Comparison of ENCODE assay signal across 8 mouse cellular contexts in the genomic region with DNA sequence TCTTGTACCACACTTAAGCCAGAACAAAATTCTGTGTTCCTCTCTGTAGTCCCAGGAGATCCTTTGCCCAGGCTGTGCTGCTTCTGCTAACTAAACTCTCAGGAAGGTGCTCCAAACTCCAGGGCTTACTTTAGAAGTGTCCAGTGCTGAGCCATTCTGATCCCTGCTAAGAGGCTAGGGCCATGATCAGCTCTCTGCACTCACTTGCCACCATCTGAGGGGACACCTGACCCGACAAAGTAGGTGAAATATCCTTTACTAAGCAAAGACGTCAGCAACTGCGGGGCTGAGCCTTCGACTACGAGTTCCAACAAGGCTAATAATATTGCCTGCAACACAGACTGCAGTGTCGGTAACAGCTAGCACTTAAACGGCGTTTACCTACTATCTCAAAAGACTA. TPM values are rescaled to one million over a fixed set of nuclear protein-coding genes. Genes with fewer than 3 reads are reported as not detected.
A peak's percentile ranks its signal among the peaks of the same experiment; 100 is the strongest.
DNase-seq lines count a peak whose midpoint lies in the region; ATAC-seq and TF ChIP-seq lines count a peak whose summit lies in the region.

No protein-coding gene starts in this region.

- in situ Hi-C loops in CH12.LX (cut with MboI; ENCODE audit: low pct_ligation_motif_present, low pct_unique_long_range_greater_than_20kb, low sequenced_read_pairs) = loop anchor here (25.0 kb wide), 1 partner anchor 1162 kb away; no protein-coding TSS in a partner anchor

- H3K4me1 ChIP-seq in heart, embryonic 10.5 days = peaks cover 10% of the 10 kb centered on the region; the same call in 1 of the 2 replicates
- H3K4me1 ChIP-seq in CH12.LX (ENCODE audit: control insufficient read depth in 1 of 2, insufficient read depth in 2 of 2) = peaks cover 3 to 52% of the 10 kb centered on the region in 2 experiments
- peaks cover 7% of the 10 kb centered on the region; the same call in 1 of the 2 replicates for H3K4me1 ChIP-seq in embryonic fibroblast, embryonic 13.5 days (ENCODE audit: control insufficient read depth, insufficient read depth, low read length)
- H3K4me1 ChIP-seq in liver, embryonic 11.5 days (replicated peaks; ENCODE audit: control insufficient read depth, insufficient read depth, low read length) = peaks cover 8% of the 10 kb centered on the region; the same call in 1 of the 2 replicates
- peaks cover 6% of the 10 kb centered on the region; the same call in 1 of the 2 replicates for H3K4me1 ChIP-seq in stomach, embryonic 14.5 days (ENCODE audit: control insufficient read depth, insufficient read depth, low read length)

- 2% methylated on average over 8 of the region's 8 CpGs for WGBS in heart, embryonic 10.5 days
- WGBS in liver, embryonic 11.5 days = 4% methylated on average over 8 of the region's 8 CpGs
- 2% methylated on average over 8 of the region's 8 CpGs for WGBS in stomach, embryonic 14.5 days

- 0 out of 2 replicates have a peak, but pooled peaks cover 7% of the 10 kb centered on the region for H3K27me3 ChIP-seq in heart, embryonic 10.5 days (ENCODE audit: insufficient read depth, poor library complexity, severe bottlenecking)
- no peaks in the 10 kb centered on the region for H3K27me3 ChIP-seq in CH12.LX (replicated peaks)
- no peaks in the 10 kb centered on the region for H3K27me3 ChIP-seq in liver, embryonic 11.5 days (replicated peaks; ENCODE audit: control insufficient read depth, insufficient read depth, low read length)
- no peaks in the 10 kb centered on the region for H3K27me3 ChIP-seq in stomach, embryonic 14.5 days (ENCODE audit: control insufficient read depth, insufficient read depth, low read length)

- H3K4me3 ChIP-seq in heart, embryonic 10.5 days = peak overlapping the region; percentile 90
- peak overlapping the region; percentile 66 to 76 (median 68) for H3K4me3 ChIP-seq in CH12.LX (replicated peaks in 1 of 3; ENCODE audit: low read depth in 2 of 3, low read length in 2 of 3, poor library complexity in 1 of 3)
- peak overlapping the region; percentile 79 for H3K4me3 ChIP-seq in embryonic fibroblast, embryonic 13.5 days (ENCODE audit: insufficient read depth, low read length)
- H3K4me3 ChIP-seq in liver, embryonic 11.5 days (ENCODE audit: low read depth, low read length) = peak overlapping the region; percentile 70
- peak overlapping the region; percentile 60 for H3K4me3 ChIP-seq in stomach, embryonic 14.5 days (ENCODE audit: low read depth, low read length)

- no peak for TF ChIP-seq CTCF in CH12.LX (conservative IDR thresholded peaks at IDR 0.05 in 1 of 2, IDR thresholded peaks at IDR 0.05 in 1 of 2; ENCODE audit: low read depth in 2 of 2, low read length in 2 of 2)
- no peak for TF ChIP-seq CTCF in embryonic fibroblast, embryonic 13.5 days (IDR thresholded peaks at IDR 0.05; ENCODE audit: borderline replicate concordance, insufficient read depth, low read length)

- H3K36me3 ChIP-seq in heart, embryonic 10.5 days = peaks cover 2% of the 10 kb centered on the region; the same call in 1 of the 2 replicates
- peaks cover 1 to 14% of the 10 kb centered on the region in 2 experiments for H3K36me3 ChIP-seq in CH12.LX (replicated peaks in 1 of 2; ENCODE audit: control insufficient read depth in 1 of 2, insufficient read depth in 1 of 2, low read length in 1 of 2)
- no peaks in the 10 kb centered on the region; the same call in 1 of the 2 replicates for H3K36me3 ChIP-seq in liver, embryonic 11.5 days (ENCODE audit: control insufficient read depth, insufficient read depth, low read length)
- H3K36me3 ChIP-seq in stomach, embryonic 14.5 days (ENCODE audit: control insufficient read depth, insufficient read depth, low read length) = no peaks in the 10 kb centered on the region

- no peak for TF ChIP-seq RAD21 in CH12.LX (IDR thresholded peaks at IDR 0.05; ENCODE audit: low read depth, low read length)

- H3K27ac ChIP-seq in heart, embryonic 10.5 days = 0 out of 2 replicates have a peak overlapping the region, but pooled peaks have one; percentile 89
- no peak overlapping the region for H3K27ac ChIP-seq in CH12.LX (ENCODE audit: insufficient read depth, low read depth)
- no peak overlapping the region for H3K27ac ChIP-seq in embryonic fibroblast, embryonic 13.5 days (ENCODE audit: insufficient read depth, low read length)
- H3K27ac ChIP-seq in liver, embryonic 11.5 days (ENCODE audit: low read depth, low read length) = no peak overlapping the region
- no peak overlapping the region for H3K27ac ChIP-seq in stomach, embryonic 14.5 days (ENCODE audit: low read length)

- no peak for ATAC-seq in liver, embryonic 11.5 days (replicated peaks; ENCODE audit: low FRiP score)
- ATAC-seq in stomach, embryonic 14.5 days (ENCODE audit: insufficient number of reproducible peaks, insufficient read depth, low FRiP score, low read depth) = no peak

- no peak for DNase-seq in heart, embryonic 10.5 days (ENCODE audit: low spot score)
- no peak for DNase-seq in heart, adult 8-10 months (ENCODE audit: low spot score)
- DNase-seq in CH12.LX (ENCODE audit: extremely low read depth) = peak; percentile 19
- no peak for DNase-seq in liver, embryonic 11.5 days (ENCODE audit: low spot score)
- no peak for DNase-seq in frontal cortex, postnatal 14 days (ENCODE audit: low spot score in 2 of 2)
- DNase-seq in thymus, postnatal 14 days = no peak

- H3K9ac ChIP-seq in CH12.LX (ENCODE audit: insufficient read depth, low read depth) = peak overlapping the region; percentile 10
- H3K9ac ChIP-seq in liver, embryonic 11.5 days (ENCODE audit: low read depth, low read length) = peak overlapping the region; percentile 60
- peak overlapping the region; percentile 49 for H3K9ac ChIP-seq in stomach, embryonic 14.5 days (replicated peaks; ENCODE audit: low read depth, low read length)

- H3K79me2 ChIP-seq in CH12.LX (replicated peaks; ENCODE audit: control insufficient read depth, extremely low read depth, insufficient read depth, poor library complexity, severe bottlenecking) = no peaks in the 10 kb centered on the region

- dilution Hi-C loops in CH12.LX (cut with MboI; ENCODE audit: extremely low pct_ligation_motif_present, extremely low pct_unique_long_range_greater_than_20kb, low sequenced_read_pairs) = no loop called here

- H3K4me2 ChIP-seq in CH12.LX (ENCODE audit: insufficient read depth, low read depth, poor library complexity, severe bottlenecking) = peak overlapping the region; percentile 39
- peak overlapping the region; percentile 86 for H3K4me2 ChIP-seq in liver, embryonic 11.5 days
- H3K4me2 ChIP-seq in stomach, embryonic 14.5 days (replicated peaks; ENCODE audit: low read depth, low read length) = peak overlapping the region; percentile 74

- no peak for TF ChIP-seq POLR2A in CH12.LX (IDR thresholded peaks at IDR 0.05; ENCODE audit: low read depth, low read length)
- no peak for TF ChIP-seq POLR2A in embryonic fibroblast, embryonic 13.5 days (IDR thresholded peaks at IDR 0.05; ENCODE audit: low read depth, low read length)

- no peaks in the 10 kb centered on the region for H3K9me3 ChIP-seq in heart, embryonic 10.5 days
- H3K9me3 ChIP-seq in CH12.LX (replicated peaks; ENCODE audit: low read length) = no peaks in the 10 kb centered on the region
- no peaks in the 10 kb centered on the region for H3K9me3 ChIP-seq in liver, embryonic 11.5 days (ENCODE audit: control insufficient read depth, low read length)
- no peaks in the 10 kb centered on the region for H3K9me3 ChIP-seq in stomach, embryonic 14.5 days (ENCODE audit: control insufficient read depth, low read depth, low read length)

- no peak for TF ChIP-seq EP300 in CH12.LX (IDR thresholded peaks at IDR 0.05; ENCODE audit: low read length)

TF ChIP-seq in CH12.LX, 34 proteins besides CTCF, POLR2A, EP300 and RAD21 (continues in another document):
- no peak for TF ChIP-seq MAZ (IDR thresholded peaks at IDR 0.05; ENCODE audit: low read depth, low read length)
- no peak for TF ChIP-seq TBP (conservative IDR thresholded peaks at IDR 0.05; ENCODE audit: low read depth, low read length)
- TF ChIP-seq NELFE (IDR thresholded peaks at IDR 0.05; ENCODE audit: low read depth, low read length) = no peak
- no peak for TF ChIP-seq MEF2A (IDR thresholded peaks at IDR 0.05; ENCODE audit: borderline replicate concordance, low read depth, low read length)
- TF ChIP-seq POLR2AphosphoS2 (IDR thresholded peaks at IDR 0.05; ENCODE audit: low read depth, low read length) = no peak
- TF ChIP-seq NRF1 (IDR thresholded peaks at IDR 0.05; ENCODE audit: low read depth, low read length) = no peak
- no peak for TF ChIP-seq IRF4 (IDR thresholded peaks at IDR 0.05; ENCODE audit: low read depth, low read length)
- no peak for TF ChIP-seq PAX5 (IDR thresholded peaks at IDR 0.05; ENCODE audit: low read length)

RNA-seq across cellular contexts. Expression of a gene that starts 0.8 kb away (rescaled TPM):
- 110 and 116 TPM in 2 replicates for polyA plus RNA-seq in heart, embryonic 10.5 days (2016; fragmentation: Nextera tagmentation; extraction: Ambion mirVana)
- total RNA-seq in heart, adult 8-10 months (2022) = 10 to 100 TPM; 82.6 to 94.5 (median 91.0) TPM
- total RNA-seq in CH12.LX (2012; rRNA removed) (34.8 and 36.8 TPM in 2 replicates), CH12.LX (2014; rRNA removed) (78.3 and 82.6 TPM in 2 replicates)
- polyA plus RNA-seq in CH12.LX (2012; ENCODE audit: insufficient read length, low read depth) = 72.7 and 79.0 TPM in 2 replicates
- polyA plus RNA-seq in embryonic fibroblast, embryonic 13.5 days (2011; ENCODE audit: insufficient read length, low read depth, missing spikeins) = 36.8 and 49.1 TPM in 2 replicates
- polyA plus RNA-seq in liver, embryonic 11.5 days (2014; fragmentation: Nextera tagmentation; extraction: Ambion mirVana) = 103 and 116 TPM in 2 replicates
- polyA plus RNA-seq in stomach, embryonic 14.5 days (2014; fragmentation: Nextera tagmentation; extraction: Ambion mirVana) = 103 and 109 TPM in 2 replicates

RNA-seq across cellular contexts. Expression of a gene that starts 4.3 kb away (rescaled TPM):
- not detected in 2 replicates for polyA plus RNA-seq in heart, embryonic 10.5 days (2016; fragmentation: Nextera tagmentation; extraction: Ambion mirVana)
- not detected for total RNA-seq in heart, adult 8-10 months (2022)
- total RNA-seq in CH12.LX (2012; rRNA removed) (not detected in 2 replicates), CH12.LX (2014; rRNA removed) (not detected in 2 replicates)
- polyA plus RNA-seq in CH12.LX (2012; ENCODE audit: insufficient read length, low read depth) = not detected in 2 replicates
- not detected in 2 replicates for polyA plus RNA-seq in embryonic fibroblast, embryonic 13.5 days (2011; ENCODE audit: insufficient read length, low read depth, missing spikeins)
- not detected in 2 replicates for polyA plus RNA-seq in liver, embryonic 11.5 days (2014; fragmentation: Nextera tagmentation; extraction: Ambion mirVana)
- polyA plus RNA-seq in stomach, embryonic 14.5 days (2014; fragmentation: Nextera tagmentation; extraction: Ambion mirVana) = not detected in 2 replicates

RNA-seq across cellular contexts. Expression of a gene that starts 44.0 kb away (rescaled TPM):
- polyA plus RNA-seq in heart, embryonic 10.5 days (2016; fragmentation: Nextera tagmentation; extraction: Ambion mirVana) = 96.1 and 96.5 TPM in 2 replicates
- 100 to 1,000 TPM; 103 to 108 (median 108) TPM for total RNA-seq in heart, adult 8-10 months (2022)
- total RNA-seq in CH12.LX (2012; rRNA removed) = 108 and 126 TPM in 2 replicates
- total RNA-seq in CH12.LX (2014; rRNA removed) = 130 and 146 TPM in 2 replicates
- 167 and 211 TPM in 2 replicates for polyA plus RNA-seq in CH12.LX (2012; ENCODE audit: insufficient read length, low read depth)
- 73.4 and 116 TPM in 2 replicates for polyA plus RNA-seq in embryonic fibroblast, embryonic 13.5 days (2011; ENCODE audit: insufficient read length, low read depth, missing spikeins)
- polyA plus RNA-seq in liver, embryonic 11.5 days (2014; fragmentation: Nextera tagmentation; extraction: Ambion mirVana) = 112 and 115 TPM in 2 replicates
- polyA plus RNA-seq in stomach, embryonic 14.5 days (2014; fragmentation: Nextera tagmentation; extraction: Ambion mirVana) = 75.2 and 86.0 TPM in 2 replicates

Comparison
In these comparisons a context has a peak if more than half of its experiments do, and no peak if none do; other contexts are left out.
1. H3K9ac ChIP-seq: peak in every context shown above with its lines; median percentile 60 in liver, embryonic 11.5 days; 49 in stomach, embryonic 14.5 days; 10 in CH12.LX.